Mouse (Mus musculus): ENCODE results near the gene Bsn.

Bsn gene

GRCm38 (mm10) chr9:108052885-108053664 is 137.1 kb downstream of the Bsn start, which contains the start of gene Amigo3:
Gene Amigo3, plus strand, starts transcription at chr9:108053159.
- peak; percentile 96 for DNase-seq

GRCm38 (mm10) chr9:108052411-108052810 is 137.8 kb downstream of the Bsn start:
- DNase-seq, result no peak

DNA sequence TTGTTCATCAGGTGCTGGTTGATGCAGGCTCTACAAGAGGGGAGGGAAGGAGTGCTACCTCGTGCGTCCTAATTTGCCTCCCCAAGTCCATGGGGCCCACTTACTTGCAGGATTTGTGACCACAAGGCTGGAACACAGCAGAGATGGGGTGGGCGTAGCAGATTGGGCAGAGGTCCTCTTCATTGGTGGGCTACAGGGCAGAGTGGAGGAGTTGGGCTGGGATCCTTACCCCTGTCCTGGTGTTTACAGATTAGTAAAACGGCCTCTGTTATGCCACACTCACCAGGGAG is 138.3 kb downstream of the Bsn start:
- DNase-seq, result no peak

GRCm38 (mm10) chr9:108051184-108051930 is 138.8 kb downstream of the Bsn start:
- no peak for DNase-seq

- DNase-seq, result no peak
These were observed 140.5 kb downstream of the Bsn start for GRCm38 (mm10) chr9:108049561-108050251.

DNA sequence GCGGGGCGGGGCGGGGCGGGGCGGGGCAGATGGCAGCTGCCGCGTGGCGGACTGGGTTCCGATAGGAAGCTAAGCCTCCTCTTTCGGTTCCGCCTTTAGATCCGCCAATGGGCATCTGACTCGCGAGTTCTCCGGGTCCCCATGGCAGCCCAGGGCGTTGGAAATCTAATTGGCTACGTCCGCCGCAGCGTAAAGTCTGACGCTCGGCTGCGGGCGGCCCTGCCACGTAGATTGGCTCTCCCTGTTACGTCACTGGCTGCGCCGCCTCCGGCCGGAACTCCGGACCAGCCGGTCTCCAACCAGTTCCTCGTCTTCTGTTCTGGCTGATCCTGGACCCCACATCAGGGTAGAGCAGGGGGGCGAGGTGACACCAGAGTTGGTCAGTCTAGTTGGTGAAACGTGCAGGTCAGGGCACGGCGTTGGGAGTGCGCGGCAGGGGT is 141.1 kb downstream of the Bsn start, which contains the start of gene Gmppb:
TSS of gene Gmppb (plus strand) at position 227 of the 440 bp plus-strand sequence.
- DNase-seq, result peak; percentile 97

DNA sequence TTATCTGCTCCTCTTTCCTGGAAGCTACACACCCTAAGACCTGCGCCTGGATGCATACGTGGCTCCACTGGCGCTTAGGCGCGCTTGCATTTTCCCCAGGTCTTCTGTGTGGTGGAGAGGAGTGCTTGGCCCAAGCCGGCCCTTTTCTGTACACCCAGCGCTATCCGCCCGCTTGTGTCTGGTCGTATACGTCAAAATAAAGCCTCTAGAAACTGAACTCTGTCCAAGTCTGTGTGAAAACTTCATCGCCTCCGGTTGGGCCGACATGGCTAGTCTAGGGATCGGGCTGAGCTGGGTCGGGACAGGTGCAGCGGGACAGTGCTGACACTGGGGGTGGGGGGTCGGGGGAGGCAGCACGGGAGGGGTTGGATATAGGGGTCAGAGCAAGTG is 141.6 kb downstream of the Bsn start:
- DNase-seq, result no peak

DNA sequence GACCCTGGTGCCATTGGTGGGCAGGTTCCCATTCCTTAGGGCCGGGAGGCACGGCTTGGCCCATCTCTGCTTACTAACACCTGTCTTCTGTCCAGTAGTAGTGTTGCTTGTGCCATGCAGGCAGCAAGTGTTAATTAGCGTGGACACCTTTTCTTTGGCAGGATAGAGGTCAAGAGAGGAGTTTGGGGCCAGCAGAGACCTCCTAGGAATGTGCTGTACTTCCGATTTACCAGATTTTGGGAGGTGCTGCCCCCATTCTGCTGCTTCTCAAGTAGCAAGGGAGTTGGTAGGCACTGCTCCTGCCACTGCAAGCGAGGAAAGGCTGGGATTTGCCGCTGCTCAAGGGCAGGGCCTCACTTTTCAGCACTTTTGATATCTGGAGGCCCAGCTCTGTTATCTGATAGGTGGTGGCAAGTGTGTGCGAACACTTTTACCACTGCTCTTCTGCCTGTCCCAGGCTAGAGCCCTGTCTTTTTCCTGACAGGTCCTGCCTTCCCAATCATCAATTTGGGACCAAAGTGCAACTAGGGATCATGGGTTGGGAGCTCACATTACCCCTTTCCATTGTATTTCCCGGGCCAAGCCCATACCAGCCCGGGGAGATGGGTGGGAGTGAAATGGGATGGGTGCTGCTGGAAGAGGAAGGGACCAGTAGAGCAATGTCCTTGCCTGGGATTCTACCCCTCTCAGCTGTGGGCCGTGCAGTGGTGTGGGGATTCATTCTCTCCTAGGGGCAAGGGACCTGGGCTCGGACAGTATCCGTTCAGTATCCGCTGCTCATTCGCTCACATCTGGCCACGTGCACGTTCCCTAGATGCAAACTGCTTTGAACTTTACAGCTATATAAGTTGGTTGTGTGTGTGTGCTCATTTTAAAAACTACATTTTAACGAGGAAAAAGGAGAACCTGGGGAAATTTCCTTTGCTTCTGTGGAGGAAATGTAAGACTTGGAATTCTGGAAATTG is 142.3 kb downstream of the Bsn start:
- peak; percentile 73 for DNase-seq

- DNase-seq, result no peak
These were observed 143.6 kb downstream of the Bsn start for GRCm38 (mm10) chr9:108046582-108046981.
